Mouse (Mus musculus): ENCODE measurements around the gene Lin37.
A peak's percentile ranks its signal among the peaks of the same experiment; 100 is the strongest.

Gene Lin37

GRCm38 (mm10) chr7:30552102-30553020 is 7.3 kb downstream of the Lin37 start, which contains the start of the genes Hspb6 and Proser3:
Hspb6 (plus strand) TSS chr7:30552178.
Proser3 (minus strand) TSS chr7:30552299.
- peak; percentile 89 for DNase-seq (ENCODE audit: low spot score)

- no peak for DNase-seq (ENCODE audit: low spot score)
Measured at GRCm38 (mm10) chr7:30551445-30552101, 8.1 kb downstream of the Lin37 start.

- DNase-seq (ENCODE audit: low spot score), result no peak
Measured at GRCm38 (mm10) chr7:30550603-30551002, 9.0 kb downstream of the Lin37 start.

- DNase-seq (ENCODE audit: low spot score), result no peak
Measured at GRCm38 (mm10) chr7:30549880-30550279, 9.8 kb downstream of the Lin37 start.

- no peak for DNase-seq (ENCODE audit: low spot score)
Measured at GRCm38 (mm10) chr7:30544327-30544726, 15.3 kb downstream of the Lin37 start.

- no peak for DNase-seq (ENCODE audit: low spot score)
Measured at GRCm38 (mm10) chr7:30540572-30540971, 19.1 kb downstream of the Lin37 start.

- DNase-seq (ENCODE audit: low spot score), result peak; percentile 85
Measured at GRCm38 (mm10) chr7:30534633-30535577, 24.7 kb downstream of the Lin37 start, which contains the start of gene Arhgap33. Arhgap33 (minus strand) TSS chr7:30535060.

GRCm38 (mm10) chr7:30533941-30534632 is 25.6 kb downstream of the Lin37 start:
- DNase-seq (ENCODE audit: low spot score), result no peak

GRCm38 (mm10) chr7:30532931-30533330 is 26.7 kb downstream of the Lin37 start:
- DNase-seq (ENCODE audit: low spot score), result no peak

GRCm38 (mm10) chr7:30531291-30531815 is 28.3 kb downstream of the Lin37 start:
- no peak for DNase-seq (ENCODE audit: low spot score)

- no peak for DNase-seq (ENCODE audit: low spot score)
Measured at GRCm38 (mm10) chr7:30526981-30527380, 32.7 kb downstream of the Lin37 start.

GRCm38 (mm10) chr7:30526399-30526798 is 33.2 kb downstream of the Lin37 start:
- DNase-seq (ENCODE audit: low spot score), result no peak

GRCm38 (mm10) chr7:30525954-30526353 is 33.7 kb downstream of the Lin37 start:
- no peak for DNase-seq (ENCODE audit: low spot score)

- DNase-seq (ENCODE audit: low spot score), result no peak
Measured at GRCm38 (mm10) chr7:30524487-30524886, 35.2 kb downstream of the Lin37 start.

GRCm38 (mm10) chr7:30522871-30523270 is 36.8 kb downstream of the Lin37 start:
- no peak for DNase-seq (ENCODE audit: low spot score)

- DNase-seq (ENCODE audit: low spot score), result no peak
Measured at GRCm38 (mm10) chr7:30520856-30521255, 38.8 kb downstream of the Lin37 start.

GRCm38 (mm10) chr7:30520396-30520795 is 39.2 kb downstream of the Lin37 start:
- no peak for DNase-seq (ENCODE audit: low spot score)

- no peak for DNase-seq (ENCODE audit: low spot score)
Measured at GRCm38 (mm10) chr7:30518325-30518724, 41.3 kb downstream of the Lin37 start.

- DNase-seq (ENCODE audit: low spot score), result no peak
Measured at GRCm38 (mm10) chr7:30515003-30515760, 44.5 kb downstream of the Lin37 start.

GRCm38 (mm10) chr7:30508061-30508460 is 51.6 kb downstream of the Lin37 start:
- DNase-seq (ENCODE audit: low spot score), result no peak
